Mouse (Mus musculus) stomach, postnatal 0 days (tissue): ENCODE measurements around the gene Eps8.

Experiments
- CTCF ChIP-seq: IDR thresholded peaks from 2 replicates; pipeline ENCODE4 v1.5.1; 2016; ENCODE audit warnings: antibody characterized with exemption, low read depth, mild to moderate bottlenecking, moderate library complexity
- EP300 ChIP-seq: optimal IDR thresholded peaks from 2 replicates; pipeline ENCODE3; 2016; ENCODE audit warnings: antibody characterized with exemption

DNA sequence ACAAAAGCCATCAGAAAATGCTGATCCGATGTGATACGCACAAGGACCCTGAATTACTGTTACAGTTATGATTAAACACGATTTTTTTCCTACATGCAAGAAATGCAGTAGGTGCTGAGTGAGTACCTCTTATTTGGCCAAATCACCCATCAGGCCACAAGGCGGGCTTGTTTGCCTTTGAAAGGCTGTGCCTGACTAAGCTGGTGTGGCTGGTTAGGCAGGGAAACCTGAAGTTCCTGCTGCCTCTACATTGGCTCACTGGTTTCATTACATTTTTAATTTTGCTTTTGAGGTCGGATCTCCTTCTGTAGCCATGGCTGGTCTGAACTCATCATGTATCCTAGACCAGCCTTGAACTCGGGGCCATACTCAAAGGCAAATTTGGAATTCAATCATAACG is 151.7 kb downstream of the Eps8 start:
- peak; percentile 28; the same call in 1 of the 2 replicates for TF ChIP-seq CTCF
- TF ChIP-seq EP300, result no peak
